Mouse (Mus musculus) hindlimb bud, embryonic 11.5 days (tissue): Measurements from ENCODE around the gene Elp4.

ENCODE experiments used
- DNase-seq: peaks from one replicate; pipeline ENCODE4 v3.0.0-alpha.2; 2012; ENCODE audit warnings: low read depth, low spot score; ENCODE audit errors: extremely low spot score

Gene Elp4

DNA sequence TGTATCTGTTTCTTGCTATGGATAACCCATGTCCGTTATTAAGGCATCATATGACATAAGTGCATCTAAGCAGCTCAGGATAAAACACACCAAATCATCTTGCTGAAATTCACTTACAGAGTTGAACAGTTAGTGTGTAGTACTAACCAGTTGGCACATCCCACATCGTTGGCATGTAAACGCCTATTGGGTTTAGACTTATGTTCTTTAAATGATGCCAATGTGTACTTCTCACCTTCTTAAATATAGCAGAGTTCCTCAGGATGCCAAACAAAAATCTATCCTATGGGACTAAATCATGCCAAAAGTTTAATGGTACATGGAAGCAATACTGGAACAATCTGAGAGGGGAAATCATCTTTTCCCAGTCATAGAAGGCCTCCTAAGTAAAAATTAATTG, 173.7 kb downstream of the Elp4 start:
- no peak for DNase-seq

DNA sequence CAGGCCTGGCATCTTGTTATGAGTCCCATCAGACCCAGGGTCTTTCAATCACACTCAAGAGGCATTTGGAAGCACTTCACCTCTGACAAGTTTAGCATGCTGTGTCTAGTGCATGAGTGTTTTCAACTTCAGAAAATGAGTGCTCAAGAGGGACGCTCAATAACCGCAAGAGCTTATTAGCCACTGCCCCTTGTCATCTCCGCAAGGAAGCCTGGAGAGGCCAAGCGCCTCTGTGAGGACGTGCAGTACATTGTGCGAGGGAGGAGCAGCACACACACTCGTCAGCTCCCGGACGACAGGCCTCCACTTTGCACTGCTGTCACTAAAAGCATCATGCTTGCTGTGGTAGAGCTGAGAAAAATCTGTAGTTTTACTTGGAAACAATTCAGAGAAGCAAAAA, 177.7 kb downstream of the Elp4 start:
- DNase-seq, result no peak

DNA sequence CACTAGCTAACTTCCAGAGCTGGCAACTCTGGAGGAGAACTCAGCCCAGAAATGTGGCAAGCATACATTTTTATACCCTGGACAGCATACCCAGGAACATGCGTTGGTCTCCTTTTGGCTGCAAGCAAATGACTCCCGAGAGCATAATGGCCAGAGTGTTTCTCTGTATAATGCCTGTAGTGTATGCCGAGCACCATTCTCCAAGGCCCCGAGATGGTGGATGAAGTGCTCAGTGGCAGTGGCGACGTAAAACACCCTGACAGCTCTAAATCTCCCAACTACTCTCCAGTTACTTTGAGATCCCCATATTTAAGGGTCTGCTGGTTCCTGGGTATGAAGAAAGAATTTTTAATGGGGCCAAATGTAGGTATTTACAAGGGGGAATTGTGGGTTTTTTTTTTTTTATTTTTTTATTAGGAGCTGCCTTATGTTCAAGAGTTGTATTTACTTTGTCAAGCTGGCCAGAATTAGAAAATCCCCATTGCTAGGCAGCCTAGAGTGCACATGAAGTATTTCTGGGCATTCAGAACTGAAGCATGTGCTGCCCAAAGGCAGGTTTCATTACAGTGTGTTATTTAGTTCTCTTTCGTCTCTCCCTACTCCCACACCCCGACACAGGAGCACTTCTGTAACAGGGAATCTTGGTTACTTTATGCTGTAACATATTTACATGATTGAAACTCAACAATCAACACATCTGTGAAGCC, 188.8 kb downstream of the Elp4 start:
- no peak for DNase-seq

DNA sequence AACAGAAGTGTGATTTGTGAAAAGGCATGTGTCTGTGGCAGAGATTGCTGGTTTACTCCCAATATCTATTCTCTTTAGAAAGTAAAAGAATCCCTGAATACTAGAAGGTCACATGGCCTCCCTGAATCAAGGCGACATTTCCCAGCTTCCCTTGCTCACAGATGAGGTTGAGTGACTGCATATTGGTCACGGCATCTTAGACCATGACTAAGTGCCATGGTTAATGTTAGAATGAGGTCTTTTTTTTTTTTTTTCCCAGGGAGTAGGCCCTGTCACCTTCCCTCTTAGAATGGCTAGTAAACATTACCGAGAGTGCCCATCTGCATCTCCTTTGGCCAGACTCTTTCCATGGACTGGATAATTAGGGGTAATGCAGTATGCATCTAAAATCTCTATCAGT, 193.9 kb downstream of the Elp4 start:
- DNase-seq, result no peak

DNA sequence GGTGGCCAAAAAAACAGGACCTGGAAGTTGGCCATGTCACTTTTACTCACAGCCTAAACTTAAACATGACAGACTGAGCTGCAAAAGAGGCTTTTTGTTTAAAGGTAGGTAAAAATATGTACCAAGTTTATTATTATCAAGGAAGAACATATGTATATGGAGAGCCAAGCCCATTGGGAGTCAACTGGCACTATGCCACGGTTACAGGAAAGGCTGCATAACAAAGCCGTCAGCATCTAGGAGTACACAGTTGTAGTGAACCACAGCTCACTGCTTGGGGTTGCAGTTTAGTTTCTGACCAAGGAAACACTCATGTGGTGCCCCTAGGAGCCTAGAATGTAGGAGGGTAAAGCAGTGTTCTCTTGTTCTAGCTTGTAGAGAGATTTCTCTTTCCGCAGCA, 195.2 kb downstream of the Elp4 start:
- no peak for DNase-seq

DNA sequence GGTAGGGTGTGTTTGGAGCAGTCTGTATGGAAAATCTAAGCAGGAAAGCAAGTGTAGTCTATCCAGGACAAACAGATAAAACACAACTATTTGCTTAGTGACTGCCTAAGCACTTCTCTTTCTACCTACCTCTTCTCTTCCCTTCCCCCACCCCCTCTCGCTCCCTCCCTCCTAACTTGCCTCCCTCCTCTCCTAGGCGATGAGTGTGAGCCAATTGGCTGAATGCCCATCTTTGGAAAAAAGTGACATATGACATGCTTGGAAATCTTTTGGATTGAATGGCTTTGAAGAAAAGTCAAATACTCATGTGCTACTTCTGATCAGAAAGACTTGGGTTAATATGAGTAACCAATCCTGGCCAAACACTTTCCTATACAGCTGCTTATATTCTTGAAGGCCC, 199.0 kb downstream of the Elp4 start:
- no peak for DNase-seq

DNA sequence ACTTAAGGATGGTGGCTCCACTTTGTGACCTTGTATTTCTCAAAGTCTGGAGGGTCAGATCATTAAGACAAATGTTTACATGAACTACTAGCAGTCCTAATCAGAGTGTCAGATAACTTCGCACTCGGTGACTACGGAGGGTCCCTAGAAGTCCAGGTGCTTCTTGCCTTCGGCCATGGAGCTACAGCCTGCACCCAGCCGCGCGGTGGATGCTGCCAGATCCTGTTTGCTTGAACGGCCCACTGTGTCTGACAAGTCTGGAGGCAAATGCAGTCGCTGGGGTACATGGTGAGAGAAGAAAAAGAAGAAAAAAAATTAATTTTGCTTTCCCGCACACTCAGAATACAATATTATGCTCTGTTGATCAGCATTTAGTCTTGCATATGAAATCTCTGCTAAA, 201.8 kb downstream of the Elp4 start:
- DNase-seq, result no peak

DNA sequence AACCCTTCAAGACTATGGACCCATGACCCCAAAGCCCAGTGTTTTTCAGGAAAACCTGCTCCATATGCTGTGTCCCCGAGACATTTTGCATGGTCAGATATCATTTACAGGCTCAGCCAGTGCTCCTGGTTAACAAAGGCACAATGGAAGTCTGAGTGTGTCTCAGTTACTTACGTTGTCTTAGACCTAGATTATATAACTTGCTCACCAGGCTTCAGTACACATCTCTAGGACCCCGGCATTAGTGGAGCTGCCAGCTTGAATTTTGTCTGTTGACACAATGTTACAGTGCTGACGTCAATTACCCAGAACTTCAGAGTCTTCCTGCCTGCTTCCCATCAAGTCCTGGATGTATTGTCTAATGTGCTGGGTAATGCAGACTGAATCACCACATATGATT, 202.6 kb downstream of the Elp4 start:
- DNase-seq, result no peak

DNA sequence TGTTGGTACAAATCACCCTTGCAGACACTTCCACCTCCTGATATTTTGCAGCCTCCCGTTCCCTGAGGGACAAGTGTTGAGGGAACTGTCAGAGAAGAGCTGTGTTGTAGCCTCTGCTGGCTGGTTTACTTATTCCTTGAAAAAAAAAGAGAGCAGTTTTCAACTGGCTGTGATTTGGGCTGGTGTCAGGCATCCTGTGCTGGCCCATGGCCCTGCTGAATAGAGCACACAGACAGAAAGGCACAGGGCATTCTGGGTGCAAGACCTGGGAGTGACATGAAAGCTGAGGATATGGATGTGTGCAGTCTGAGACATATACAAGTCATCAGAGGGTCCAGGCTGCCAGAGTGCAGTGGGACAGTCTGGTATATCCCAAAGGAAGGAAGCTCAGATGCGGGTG, 205.7 kb downstream of the Elp4 start:
- DNase-seq, result no peak

DNA sequence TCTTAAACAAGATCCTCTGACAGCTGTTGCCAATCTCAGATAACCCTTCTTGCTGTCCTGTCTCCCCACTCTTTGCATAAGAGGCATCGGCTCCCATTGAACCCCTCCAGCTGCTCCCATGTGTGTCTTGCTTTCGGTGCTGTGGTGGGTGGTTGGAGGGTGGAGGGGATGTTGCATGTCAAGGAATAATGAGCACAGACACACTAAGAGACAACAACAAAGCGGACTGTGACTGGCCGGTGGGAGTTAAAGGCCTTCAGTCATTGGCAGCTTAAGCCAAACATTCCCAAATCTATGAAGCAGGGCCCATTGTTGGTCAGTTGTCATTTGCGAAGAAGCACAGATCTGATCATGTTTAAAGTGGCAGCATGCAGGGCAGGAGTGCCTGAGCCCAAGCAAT, 206.6 kb downstream of the Elp4 start:
- no peak for DNase-seq

DNA sequence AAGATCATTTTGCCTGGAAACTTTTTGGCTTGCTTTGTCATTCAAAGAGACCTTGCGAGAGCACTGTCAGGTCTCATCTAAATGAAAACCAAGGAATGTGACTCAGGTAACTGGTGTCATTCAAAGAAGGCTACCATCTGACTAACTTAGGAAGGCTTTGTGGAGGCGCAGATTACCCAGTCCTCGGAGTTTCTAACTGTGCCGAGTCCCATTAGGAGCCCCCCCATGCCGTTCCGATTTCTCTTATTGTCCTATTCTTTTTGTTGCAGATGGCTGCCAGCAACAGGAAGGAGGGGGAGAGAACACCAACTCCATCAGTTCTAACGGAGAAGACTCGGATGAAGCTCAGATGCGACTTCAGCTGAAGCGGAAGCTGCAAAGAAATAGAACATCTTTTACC, 213.1 kb downstream of the Elp4 start:
- no peak for DNase-seq

DNA sequence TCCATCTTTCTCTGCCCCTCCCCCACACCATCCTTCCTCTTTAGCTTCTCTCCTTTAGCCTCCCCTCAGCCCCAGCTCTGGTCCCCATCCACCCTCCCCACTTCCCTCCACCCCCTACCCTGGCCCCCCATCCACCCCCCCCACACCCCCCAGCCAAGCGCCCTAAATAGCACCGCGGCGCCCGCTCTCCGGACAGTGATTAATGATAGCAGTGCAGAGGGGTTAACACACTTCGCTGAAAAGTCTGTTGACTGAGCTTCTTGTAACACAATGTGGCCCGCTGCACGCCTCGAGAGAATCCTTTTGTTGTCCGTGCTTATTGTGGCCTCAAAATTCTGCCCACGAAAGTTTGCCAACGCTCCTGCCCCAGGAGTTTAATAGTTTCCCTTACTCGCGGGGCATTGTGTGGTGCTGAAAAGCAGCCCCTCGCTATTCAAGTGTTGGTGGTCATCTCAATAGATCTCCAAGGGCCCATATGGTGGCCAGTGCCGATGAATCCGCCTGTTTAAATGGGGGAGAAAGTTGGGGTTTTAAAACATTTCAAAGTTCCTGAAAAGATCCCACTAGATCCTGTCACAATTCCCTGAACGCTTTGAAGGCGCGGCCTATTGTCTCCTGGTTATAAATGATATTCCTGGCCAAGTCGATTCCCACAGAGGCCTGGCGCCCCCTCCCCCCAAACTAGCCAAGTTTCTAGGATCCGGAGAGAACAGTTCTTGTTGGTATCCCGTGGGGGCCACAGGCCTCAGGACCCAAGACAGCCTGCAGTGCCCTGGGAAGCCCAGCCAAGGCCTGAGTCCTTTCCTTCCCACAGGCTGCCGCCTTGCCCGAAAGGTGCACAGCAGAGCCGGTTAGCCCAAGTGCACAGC, 214.4 kb downstream of the Elp4 start:
- no peak for DNase-seq

DNA sequence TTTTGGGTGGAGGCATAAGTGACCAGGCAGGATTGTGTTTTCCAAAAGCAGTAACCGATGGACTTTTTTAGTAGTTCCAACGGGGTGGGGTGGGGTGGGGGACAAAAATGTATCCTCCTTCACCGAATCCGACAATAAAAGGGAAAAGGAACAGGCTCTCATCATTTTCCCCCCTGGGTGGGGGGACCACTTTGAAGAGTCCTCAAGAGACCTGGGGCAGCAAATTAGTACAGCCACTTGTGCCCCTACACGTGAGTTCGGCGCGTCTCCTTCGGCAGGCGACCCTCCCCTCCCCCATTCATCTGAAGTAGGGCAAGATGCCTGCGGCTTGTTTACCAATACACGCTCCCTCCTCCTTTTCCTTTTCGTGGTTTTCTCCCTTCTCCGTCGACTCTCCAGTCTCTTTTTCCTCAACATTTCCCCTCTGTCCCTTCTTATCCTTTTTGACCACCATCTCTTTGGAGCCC, 215.0 kb downstream of the Elp4 start:
- DNase-seq, result no peak

DNA sequence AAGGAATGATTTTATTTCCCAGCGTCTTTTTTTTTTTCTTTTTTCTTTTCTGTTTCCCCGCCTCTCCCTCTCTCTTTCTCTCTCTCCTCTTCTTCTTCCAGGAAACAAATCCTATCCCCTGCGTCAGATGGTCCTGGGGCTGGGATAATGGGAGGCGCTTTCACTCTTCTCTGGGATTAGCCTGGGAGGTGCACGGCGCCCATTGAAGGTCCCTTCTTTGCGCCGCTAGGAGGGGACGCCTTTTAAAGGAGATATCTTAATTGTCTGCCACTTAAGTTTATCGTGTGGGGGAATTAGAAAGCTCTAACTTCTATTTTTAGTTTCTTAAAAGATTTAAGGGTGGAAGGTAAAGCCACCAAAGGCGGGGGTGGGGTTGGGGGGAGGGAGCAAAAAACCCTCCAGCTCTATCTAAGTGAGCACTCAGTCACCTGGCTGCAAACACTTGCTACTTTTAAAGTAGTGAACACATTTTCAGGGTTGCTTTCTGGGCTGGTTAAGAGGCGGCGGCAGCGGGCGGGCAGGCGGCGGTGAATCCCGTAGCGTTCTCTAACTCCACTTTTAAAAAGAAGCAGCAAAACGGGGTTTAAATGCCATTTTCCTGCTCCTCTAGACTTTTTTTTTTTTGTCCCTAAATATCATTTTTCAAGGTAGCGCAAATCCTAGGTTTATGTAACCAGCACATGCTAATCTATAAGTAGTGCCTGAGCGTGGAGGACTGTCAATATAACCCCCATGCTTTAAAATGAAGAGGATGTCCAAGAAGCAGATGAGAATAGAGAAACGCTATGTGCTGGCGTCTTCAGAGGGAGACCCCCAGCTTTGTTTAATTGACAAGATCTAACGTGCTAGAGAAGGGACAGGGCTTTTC, 215.7 kb downstream of the Elp4 start:
- DNase-seq, result no peak

DNA sequence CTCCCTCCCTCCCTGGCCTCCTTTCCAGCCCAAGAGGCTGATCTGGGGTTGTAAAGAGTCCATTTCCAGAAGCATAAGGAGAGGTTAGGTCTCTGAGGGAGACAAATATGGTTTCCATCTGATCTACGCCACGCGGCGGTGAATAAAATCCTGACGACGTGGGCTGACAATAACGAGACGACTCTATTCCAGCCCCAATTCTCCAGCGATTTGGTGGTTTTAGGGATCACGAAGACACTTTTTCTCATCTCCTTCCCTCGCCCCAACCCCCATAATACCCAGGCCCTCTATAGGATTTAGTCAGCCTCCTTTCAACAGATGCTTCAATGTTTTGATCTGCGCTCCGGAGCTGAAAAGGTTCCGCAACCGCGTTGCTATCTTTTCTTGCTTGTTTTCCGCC, 216.4 kb downstream of the Elp4 start:
- no peak for DNase-seq

DNA sequence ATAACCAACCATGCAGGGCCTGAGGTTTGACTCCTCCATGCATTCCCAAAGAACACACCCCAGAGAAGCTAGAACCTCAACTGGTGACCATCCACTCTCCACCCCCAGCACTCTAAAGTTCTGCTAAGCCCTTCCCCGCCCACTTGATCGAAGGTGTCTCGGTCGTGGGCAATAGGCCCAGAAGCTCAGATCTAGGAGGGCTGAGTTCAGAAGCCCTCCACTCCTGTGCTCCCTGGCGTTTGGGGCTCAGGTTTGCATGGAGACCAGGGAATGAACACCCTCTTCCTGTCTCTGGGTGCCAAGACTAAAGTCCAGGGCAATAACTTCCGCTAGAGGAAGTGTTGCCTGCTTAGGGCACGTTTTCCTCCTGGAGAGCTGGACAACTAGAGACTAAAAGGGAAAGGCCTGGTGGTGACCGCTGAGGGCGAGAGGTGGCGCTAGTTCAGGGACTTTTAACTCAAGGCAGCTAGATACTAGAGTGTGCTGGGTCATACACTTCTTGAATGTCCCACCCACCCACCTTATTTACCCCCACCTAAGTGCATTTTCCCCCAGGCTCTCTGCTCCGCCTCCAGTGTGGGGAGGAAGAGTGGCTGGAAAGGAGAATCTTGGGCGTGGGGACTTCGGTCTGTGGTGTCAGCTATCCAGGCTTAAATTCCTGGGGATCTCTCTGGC, 216.9 kb downstream of the Elp4 start:
- DNase-seq, result no peak

DNA sequence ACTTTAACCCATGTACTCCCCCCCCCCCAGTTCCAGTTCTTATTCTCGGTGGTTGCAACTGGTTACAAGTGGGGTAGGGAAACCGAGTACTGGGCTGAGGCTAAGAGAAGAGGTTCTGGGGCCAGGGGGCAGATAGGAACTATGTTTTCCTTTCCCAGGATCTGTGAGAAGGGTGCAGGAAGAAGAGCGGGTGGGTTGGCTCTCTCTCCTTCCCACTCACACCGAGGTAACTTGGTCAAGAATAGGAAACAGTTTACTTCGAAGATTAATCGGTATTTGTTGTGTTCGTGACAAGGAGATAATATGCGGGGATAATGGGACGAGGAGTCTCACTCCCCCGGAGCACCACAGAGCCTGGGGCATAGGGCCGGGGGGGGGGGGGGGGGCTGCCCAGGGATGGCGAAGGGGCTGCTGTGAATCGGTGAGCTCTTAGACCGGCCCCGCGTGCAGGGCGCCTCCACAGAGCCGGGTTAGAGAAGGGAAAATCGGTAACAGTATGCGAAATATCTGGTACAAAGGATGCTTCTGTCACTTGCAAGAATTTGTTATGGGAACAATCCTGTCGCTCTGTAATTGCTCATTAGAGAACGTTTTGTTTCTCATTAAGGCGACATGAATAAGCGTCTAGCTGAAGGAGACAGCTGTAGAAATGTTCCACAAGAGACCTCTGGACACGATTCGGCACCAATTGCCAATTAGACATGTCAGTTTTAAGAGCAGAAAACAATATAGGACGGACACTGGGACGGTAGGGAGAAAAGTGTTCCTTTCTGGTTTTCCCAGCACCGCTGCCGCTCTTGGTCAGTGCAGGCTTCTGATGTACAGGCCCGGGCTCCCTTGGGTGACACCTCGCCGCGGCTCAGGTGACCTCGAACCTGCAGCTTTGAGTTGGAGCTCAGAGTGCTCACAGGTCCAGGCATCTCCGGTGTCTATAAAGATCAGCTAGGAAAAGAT, 217.7 kb downstream of the Elp4 start:
- DNase-seq, result no peak

DNA sequence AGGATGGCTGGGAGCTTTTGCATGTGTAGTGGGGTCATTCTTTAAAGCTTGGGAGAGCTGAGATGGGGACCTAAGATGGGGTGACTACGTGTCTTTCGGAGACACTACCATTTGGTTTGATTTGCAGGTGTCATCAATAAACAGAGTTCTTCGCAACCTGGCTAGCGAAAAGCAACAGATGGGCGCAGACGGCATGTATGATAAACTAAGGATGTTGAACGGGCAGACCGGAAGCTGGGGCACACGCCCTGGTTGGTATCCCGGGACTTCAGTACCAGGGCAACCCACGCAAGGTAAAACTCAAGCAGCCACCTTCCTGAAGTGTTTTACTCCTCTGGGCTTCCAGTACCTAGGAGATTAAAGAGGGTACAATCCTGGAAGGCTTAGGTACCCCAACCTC, 218.7 kb downstream of the Elp4 start:
- DNase-seq, result no peak

DNA sequence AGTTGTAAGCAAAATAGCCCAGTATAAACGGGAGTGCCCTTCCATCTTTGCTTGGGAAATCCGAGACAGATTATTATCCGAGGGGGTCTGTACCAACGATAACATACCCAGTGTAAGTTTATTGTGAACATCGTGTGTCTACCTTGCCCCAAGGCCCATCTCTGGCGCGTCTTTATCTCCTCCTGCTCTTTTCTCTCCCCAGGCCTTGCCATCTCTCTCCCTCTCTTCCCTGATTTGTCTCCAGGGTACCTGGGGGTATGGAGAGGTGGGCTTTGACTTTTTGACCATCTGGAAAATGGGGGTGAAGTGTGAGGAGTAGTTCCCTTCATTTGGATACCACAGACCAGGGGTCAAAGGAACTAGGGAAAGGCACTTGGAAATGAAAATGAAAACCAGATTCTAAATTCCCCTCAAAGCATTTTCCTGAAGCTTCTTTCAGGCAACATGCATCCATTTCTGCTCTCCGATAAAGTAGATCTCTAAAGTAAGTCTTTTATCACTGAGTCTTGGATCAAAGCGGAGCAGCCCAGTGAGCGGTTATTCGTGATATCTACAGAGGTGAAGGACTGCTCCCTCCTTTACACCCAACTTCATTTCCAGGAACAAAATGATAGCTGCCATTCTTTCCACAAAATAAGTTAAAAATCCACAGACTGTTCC, 219.2 kb downstream of the Elp4 start:
- no peak for DNase-seq
